Comparison of ENCODE assay signal across 8 mouse cellular contexts in genomic region chr10:93594022-93594482, GRCm38 (mm10). TPM values are rescaled to one million over a fixed set of nuclear protein-coding genes. Genes with fewer than 3 reads are reported as not detected.
A peak's percentile ranks its signal among the peaks of the same experiment; 100 is the strongest.
DNase-seq lines count a peak whose midpoint lies in the region; ATAC-seq lines count a peak whose summit lies in the region.

No protein-coding gene starts in this region.

- peaks cover 11% of the 10 kb centered on the region for H3K4me1 ChIP-seq in erythroblast, embryonic 14.5 days (ENCODE audit: control insufficient read depth)
- H3K4me1 ChIP-seq in heart, embryonic 12.5 days (replicated peaks) = peaks cover 2% of the 10 kb centered on the region; the same call in 1 of the 2 replicates
- 0 out of 2 replicates have a peak, but pooled peaks cover 3% of the 10 kb centered on the region for H3K4me1 ChIP-seq in kidney, embryonic 16.5 days (ENCODE audit: insufficient read depth, low read length)

- DNase-seq in CD4-positive helper T cell, adult 2 months (ENCODE audit: low read depth, low spot score) = peak; percentile 90
- peak; percentile 76 for DNase-seq in brain, embryonic 18.5 days (ENCODE audit: low read depth, low spot score)
- DNase-seq in liver = peak; percentile 86
- peak; percentile 69 to 78 for DNase-seq in spleen, postnatal 36 days (ENCODE audit: low spot score in 2 of 2)

- H3K36me3 ChIP-seq in erythroblast, embryonic 14.5 days (ENCODE audit: control insufficient read depth) = no peaks in the 10 kb centered on the region
- H3K36me3 ChIP-seq in heart, embryonic 12.5 days = no peaks in the 10 kb centered on the region
- no peaks in the 10 kb centered on the region for H3K36me3 ChIP-seq in kidney, embryonic 16.5 days (ENCODE audit: insufficient read depth, low read length)

- no peak overlapping the region for H3K9ac ChIP-seq in heart, embryonic 12.5 days
- peak overlapping the region; percentile 68 for H3K9ac ChIP-seq in kidney, embryonic 16.5 days (replicated peaks; ENCODE audit: low read length)

- no peak for ATAC-seq in heart, embryonic 12.5 days (ENCODE audit: insufficient number of reproducible peaks, low FRiP score)
- ATAC-seq in kidney, embryonic 16.5 days (ENCODE audit: low FRiP score, low TSS enrichment) = peak; percentile 36; the same call in 1 of the 2 replicates
- ATAC-seq in monocyte, adult 5-6 weeks (replicated peaks; ENCODE audit: insufficient number of reproducible peaks, low FRiP score, low TSS enrichment, poor library complexity, severe bottlenecking) = peak; percentile 58

- H3K27ac ChIP-seq in heart, embryonic 12.5 days (ENCODE audit: poor library complexity, severe bottlenecking) = no peak overlapping the region
- no peak overlapping the region for H3K27ac ChIP-seq in kidney, embryonic 16.5 days (ENCODE audit: low read length)

- 2% methylated on average over 22 of the region's 22 CpGs for WGBS in heart, embryonic 12.5 days
- 2% methylated on average over 22 of the region's 22 CpGs for WGBS in kidney, embryonic 16.5 days

- peak overlapping the region; percentile 29 for H3K4me3 ChIP-seq in erythroblast, embryonic 14.5 days (replicated peaks)
- peak overlapping the region; percentile 42 for H3K4me3 ChIP-seq in heart, embryonic 12.5 days
- peak overlapping the region; percentile 42 for H3K4me3 ChIP-seq in kidney, embryonic 16.5 days (ENCODE audit: low read length)

- no peaks in the 10 kb centered on the region; the same call in 1 of the 2 replicates for H3K27me3 ChIP-seq in erythroblast, embryonic 14.5 days (ENCODE audit: control insufficient read depth)
- H3K27me3 ChIP-seq in heart, embryonic 12.5 days (replicated peaks) = 0 out of 2 replicates have a peak, but pooled peaks cover 17% of the 10 kb centered on the region
- H3K27me3 ChIP-seq in kidney, embryonic 16.5 days (ENCODE audit: insufficient read depth, low read length) = no peaks in the 10 kb centered on the region

- no peaks in the 10 kb centered on the region for H3K9me3 ChIP-seq in erythroblast, embryonic 14.5 days (ENCODE audit: control insufficient read depth, low read length)
- no peaks in the 10 kb centered on the region for H3K9me3 ChIP-seq in heart, embryonic 12.5 days (replicated peaks)
- no peaks in the 10 kb centered on the region for H3K9me3 ChIP-seq in kidney, embryonic 16.5 days (ENCODE audit: low read length)

- H3K4me2 ChIP-seq in heart, embryonic 12.5 days = peak overlapping the region; percentile 62
- H3K4me2 ChIP-seq in kidney, embryonic 16.5 days (replicated peaks; ENCODE audit: low read depth, low read length) = peak overlapping the region; percentile 66

RNA-seq across cellular contexts. Expression of gene Snrpf, which starts 4.5 kb away (rescaled TPM):
- 9.7 and 11.9 TPM in 2 replicates for polyA plus RNA-seq in erythroblast, embryonic 14.5 days (2012)
- 84.8 and 85.4 TPM in 2 replicates for polyA plus RNA-seq in heart, embryonic 12.5 days (2016; fragmentation: Nextera tagmentation; extraction: Ambion mirVana)
- 114 and 128 TPM in 2 replicates for polyA plus RNA-seq in kidney, embryonic 16.5 days (2015; fragmentation: Nextera tagmentation; extraction: Ambion mirVana)
- total RNA-seq in monocyte, adult 5-6 weeks (2017) = 80.8 to 102 TPM (median 89.9 TPM) in 3 replicates

RNA-seq across cellular contexts. Expression of gene Ntn4, which starts 46.4 kb away (rescaled TPM):
- not detected in 2 replicates for polyA plus RNA-seq in erythroblast, embryonic 14.5 days (2012)
- polyA plus RNA-seq in heart, embryonic 12.5 days (2016; fragmentation: Nextera tagmentation; extraction: Ambion mirVana) = 0.48 and 1.3 TPM in 2 replicates
- polyA plus RNA-seq in kidney, embryonic 16.5 days (2015; fragmentation: Nextera tagmentation; extraction: Ambion mirVana) = 0.59 and 1.0 TPM in 2 replicates
- 0.10 to 0.38 TPM in 2 of 3 replicates, not detected in the other for total RNA-seq in monocyte, adult 5-6 weeks (2017)

RNA-seq across cellular contexts. Expression of gene Ccdc38, which starts 53.6 kb away (rescaled TPM):
- polyA plus RNA-seq in erythroblast, embryonic 14.5 days (2012) = not detected in 2 replicates
- polyA plus RNA-seq in heart, embryonic 12.5 days (2016; fragmentation: Nextera tagmentation; extraction: Ambion mirVana) = 0.21 and 0.26 TPM in 2 replicates
- polyA plus RNA-seq in kidney, embryonic 16.5 days (2015; fragmentation: Nextera tagmentation; extraction: Ambion mirVana) = 0.32 and 0.35 TPM in 2 replicates
- not detected in 3 replicates for total RNA-seq in monocyte, adult 5-6 weeks (2017)

RNA-seq across cellular contexts. Expression of gene Amdhd1, which starts 54.2 kb away (rescaled TPM):
- 0.03 TPM in 1 of 2 replicates, not detected in the other for polyA plus RNA-seq in erythroblast, embryonic 14.5 days (2012)
- polyA plus RNA-seq in heart, embryonic 12.5 days (2016; fragmentation: Nextera tagmentation; extraction: Ambion mirVana) = 0.22 and 0.51 TPM in 2 replicates
- polyA plus RNA-seq in kidney, embryonic 16.5 days (2015; fragmentation: Nextera tagmentation; extraction: Ambion mirVana) = 1.6 and 1.8 TPM in 2 replicates
- total RNA-seq in monocyte, adult 5-6 weeks (2017) = 0.19 TPM in 1 of 3 replicates, not detected in the others
